Mouse (Mus musculus): ENCODE results near the gene Ubr1. TPM values are rescaled to one million over a fixed set of nuclear protein-coding genes. Genes with fewer than 3 reads are reported as not detected.
"Not testable (repeated sequence)": the region's sequence is repeated elsewhere in the genome, so short reads cannot be mapped to it uniquely, and the experiment has no call there.

Gene Ubr1
- 10 to 100 TPM; 42.0 to 46.7 TPM for total RNA-seq (2021)

- DNase-seq (ENCODE audit: extremely low spot score in 1 of 2, low spot score in 1 of 2): peak; percentile 67 to 68
Observed at GRCm38 (mm10) chr2:120970559-120971080, at the start of gene Ubr1. Gene Ubr1 (minus strand): TSS chr2:120970715.

DNA sequence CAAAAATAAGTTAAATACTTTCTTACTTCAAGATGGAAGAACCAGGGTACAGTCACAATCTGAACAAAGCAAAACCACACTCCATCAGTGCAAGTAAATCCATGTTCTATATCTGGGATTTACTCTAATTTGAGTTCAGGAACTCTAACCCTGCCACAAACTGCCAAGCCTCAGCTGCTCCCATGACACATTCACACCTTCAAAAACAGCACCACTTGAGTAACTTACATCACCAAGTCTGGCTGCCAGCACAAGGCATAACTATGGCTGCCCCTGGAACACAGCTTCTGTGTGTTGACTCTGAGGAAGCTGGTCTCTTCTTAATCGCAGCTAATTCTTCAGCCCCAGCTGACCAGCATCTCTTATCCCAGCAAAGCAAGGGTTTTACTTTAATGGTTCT, 46.6 kb upstream of the Ubr1 start:
- no peak for DNase-seq (ENCODE audit: extremely low spot score in 1 of 2, low spot score in 1 of 2)

DNA sequence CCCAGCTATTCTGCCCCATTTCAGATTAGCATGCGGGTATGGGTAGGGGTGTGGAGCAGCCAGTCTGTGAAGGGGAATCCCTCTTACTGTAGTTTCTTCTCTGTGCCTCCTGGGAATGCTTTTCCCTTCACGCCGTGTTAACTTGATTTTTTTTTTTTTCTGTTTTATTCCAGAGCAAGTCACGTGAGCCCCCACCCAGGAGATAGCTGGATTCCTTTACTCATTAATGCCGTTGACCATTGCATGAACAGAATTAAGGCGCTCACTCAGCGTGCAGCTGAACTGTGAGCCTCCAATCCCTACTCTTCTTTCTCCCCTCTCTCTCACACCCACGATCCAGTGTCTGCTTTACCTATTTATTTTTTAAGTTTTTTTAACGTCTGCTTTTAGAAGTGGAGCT, 45.7 kb upstream of the Ubr1 start:
- DNase-seq (ENCODE audit: extremely low spot score in 1 of 2, low spot score in 1 of 2): no peak

- no peak for DNase-seq (ENCODE audit: extremely low spot score in 1 of 2, low spot score in 1 of 2)
Observed at GRCm38 (mm10) chr2:121015507-121015906, 45.0 kb upstream of the Ubr1 start.

- DNase-seq (ENCODE audit: extremely low spot score in 1 of 2, low spot score in 1 of 2): no peak
Observed at GRCm38 (mm10) chr2:121012676-121013075, 42.2 kb upstream of the Ubr1 start.

- no peak for DNase-seq (ENCODE audit: extremely low spot score in 1 of 2, low spot score in 1 of 2)
Observed at GRCm38 (mm10) chr2:121009071-121009677, 38.7 kb upstream of the Ubr1 start.

DNA sequence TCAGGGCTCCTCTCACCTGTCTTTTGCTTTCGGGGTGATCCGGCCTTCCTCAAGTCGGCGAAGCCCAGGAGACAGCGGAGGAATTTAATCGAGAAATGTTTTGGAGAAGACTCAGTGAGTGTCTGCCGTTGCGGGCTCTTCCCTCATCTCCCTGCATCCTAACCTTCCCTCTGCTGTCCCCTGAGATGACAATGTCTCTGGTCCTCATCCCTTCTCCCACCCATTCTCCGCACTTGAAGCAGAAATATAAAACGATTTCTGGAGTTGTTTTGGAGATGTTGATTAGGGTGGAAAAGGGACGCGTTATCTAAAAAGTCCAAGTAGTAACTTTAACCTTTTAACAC, 38.1 kb upstream of the Ubr1 start:
- DNase-seq (ENCODE audit: extremely low spot score in 1 of 2, low spot score in 1 of 2): no peak

DNA sequence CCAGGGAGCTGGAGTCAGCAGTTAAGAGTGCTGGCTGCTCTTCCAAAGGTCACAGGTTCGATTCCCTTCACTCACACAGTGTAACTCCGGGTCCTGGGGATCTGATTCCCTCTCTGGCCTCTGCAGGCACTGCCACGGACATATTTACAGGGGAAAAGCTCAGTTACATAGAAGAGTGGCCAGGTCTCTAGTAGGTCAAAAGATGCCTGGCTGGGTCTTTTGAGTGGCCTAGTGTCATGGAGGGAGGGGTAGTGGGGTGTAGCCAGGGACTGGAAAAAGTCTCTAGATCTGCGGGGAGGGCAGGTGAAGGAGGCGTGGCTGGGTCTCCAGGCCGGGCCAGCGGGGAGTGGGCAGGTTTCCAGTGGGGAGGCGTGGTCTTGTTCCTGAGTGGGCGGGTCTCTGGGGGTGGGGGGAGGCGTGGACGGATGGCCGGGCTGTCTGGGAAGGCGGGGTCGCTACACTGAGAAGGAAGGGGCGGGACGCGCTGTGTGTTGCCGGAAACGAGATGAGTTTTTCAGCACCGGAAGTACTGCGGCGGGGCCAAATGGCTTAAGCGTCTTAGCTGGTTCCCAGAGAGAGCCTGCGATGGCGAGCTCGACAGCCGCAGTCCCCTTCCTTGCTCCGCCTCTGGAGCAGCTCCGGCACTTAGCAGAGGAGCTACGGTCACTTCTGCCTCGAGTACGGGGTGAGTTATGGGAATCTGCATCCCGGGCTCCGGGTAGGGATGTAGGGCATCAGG, 37.6 kb upstream of the Ubr1 start, which contains the start of gene Ccndbp1:
Gene Ccndbp1 (plus strand): TSS at position 479 of the 739 bp plus-strand sequence.
- DNase-seq (ENCODE audit: extremely low spot score in 1 of 2, low spot score in 1 of 2): peak; percentile 56 to 68

DNA sequence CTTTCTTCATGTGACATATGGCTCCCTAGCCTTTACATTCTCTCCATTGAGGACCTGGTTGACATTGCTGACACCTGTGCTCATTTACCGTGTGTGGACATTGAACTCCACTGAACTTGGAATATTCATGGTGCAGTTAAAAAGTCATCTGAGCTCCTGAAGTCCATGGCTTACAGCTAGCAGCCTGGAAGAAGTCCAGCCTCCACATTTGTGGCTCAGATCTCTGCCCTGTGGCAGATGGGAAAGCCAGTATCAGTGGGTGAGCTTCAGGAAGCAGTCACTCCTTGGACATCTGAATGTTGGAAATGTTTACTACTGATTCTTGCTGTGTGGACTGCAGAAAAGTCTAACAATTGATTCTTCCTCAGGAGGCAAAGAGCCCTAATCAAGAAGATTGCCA, 36.5 kb upstream of the Ubr1 start:
- DNase-seq (ENCODE audit: extremely low spot score in 1 of 2, low spot score in 1 of 2): no peak

DNA sequence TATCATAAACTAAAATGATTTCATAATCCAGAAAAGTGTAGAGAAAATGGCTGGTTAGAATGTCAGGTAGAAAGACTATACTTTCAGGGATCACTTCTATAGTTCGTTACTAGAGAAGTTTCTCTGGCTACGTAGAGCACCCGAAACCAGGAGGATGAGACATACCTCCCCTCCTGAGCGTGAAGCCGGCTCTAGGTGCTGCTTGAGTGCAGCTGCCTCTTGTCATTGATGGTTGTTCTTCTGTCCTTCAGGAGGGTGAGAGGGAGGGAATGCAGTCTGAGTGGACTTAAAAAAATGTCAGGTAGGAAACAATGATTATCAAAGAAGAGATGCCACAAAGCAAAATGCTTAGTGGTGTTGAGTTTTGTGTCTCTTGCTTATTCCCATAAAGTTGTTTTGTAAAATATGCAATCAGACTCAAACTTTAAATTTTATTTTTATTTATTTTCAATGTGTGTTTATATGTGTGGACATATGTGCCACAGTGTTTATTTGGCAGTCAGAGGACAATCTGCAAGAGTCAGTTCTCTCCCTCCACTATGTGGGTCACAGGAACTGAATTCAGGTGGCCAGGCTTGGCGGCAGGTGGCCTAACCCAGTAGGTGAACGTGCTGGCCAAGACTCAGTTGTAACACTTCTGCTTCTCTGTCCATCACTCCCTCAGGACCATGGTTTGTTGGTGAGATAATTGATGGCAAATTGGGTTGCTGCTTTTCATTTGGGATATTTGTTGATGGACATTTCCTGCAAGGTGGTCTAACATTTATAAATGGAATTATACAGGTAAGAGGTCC, 33.7 kb upstream of the Ubr1 start:
- no peak for DNase-seq (ENCODE audit: extremely low spot score in 1 of 2, low spot score in 1 of 2)

DNA sequence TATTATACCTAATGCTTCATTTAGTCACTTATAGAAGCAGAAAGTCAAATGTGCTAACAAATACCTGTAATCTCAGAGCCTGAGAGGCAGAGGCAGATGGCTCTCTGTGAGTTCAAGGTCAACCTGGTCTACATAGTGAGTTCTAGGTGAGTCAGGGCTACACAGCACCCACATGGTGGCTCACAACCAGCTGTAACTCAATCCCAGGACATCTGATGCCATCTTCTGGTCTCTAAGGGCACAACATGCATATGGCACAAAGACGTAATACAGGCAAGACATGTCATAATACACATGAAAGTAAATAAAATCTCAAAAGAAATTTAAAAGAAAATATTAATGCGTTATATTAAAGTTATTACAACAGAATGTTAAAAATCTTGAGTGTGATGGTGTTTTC, 33.1 kb upstream of the Ubr1 start:
- DNase-seq (ENCODE audit: extremely low spot score in 1 of 2, low spot score in 1 of 2): no peak

DNA sequence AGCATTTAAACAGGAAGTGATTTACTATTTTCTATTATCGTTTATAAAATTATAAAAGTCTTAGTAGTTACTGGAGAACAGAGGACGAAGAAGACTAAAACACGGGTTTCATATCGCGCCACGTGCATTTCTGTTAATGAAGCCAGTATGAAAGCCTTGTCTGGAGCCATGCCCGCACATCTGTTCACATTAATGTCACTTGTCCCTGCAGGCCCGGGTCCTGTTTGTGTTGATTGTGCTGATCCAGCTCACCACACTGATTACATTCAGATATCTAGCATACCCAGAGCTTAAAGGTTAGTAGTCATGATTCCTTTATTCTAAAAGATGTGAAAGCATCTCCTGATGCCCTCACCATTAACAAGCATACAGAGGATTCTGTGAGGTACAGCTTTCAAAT, 28.3 kb upstream of the Ubr1 start:
- no peak for DNase-seq (ENCODE audit: extremely low spot score in 1 of 2, low spot score in 1 of 2)

GRCm38 (mm10) chr2:120996607-120997006, 26.1 kb upstream of the Ubr1 start:
- not testable (repeated sequence) for DNase-seq (ENCODE audit: extremely low spot score in 1 of 2, low spot score in 1 of 2)

- DNase-seq (ENCODE audit: extremely low spot score in 1 of 2, low spot score in 1 of 2): no peak
Observed at GRCm38 (mm10) chr2:120991196-120991595, 20.7 kb upstream of the Ubr1 start.

- no peak for DNase-seq (ENCODE audit: extremely low spot score in 1 of 2, low spot score in 1 of 2)
Observed at GRCm38 (mm10) chr2:120985241-120985640, 14.7 kb upstream of the Ubr1 start.

DNA sequence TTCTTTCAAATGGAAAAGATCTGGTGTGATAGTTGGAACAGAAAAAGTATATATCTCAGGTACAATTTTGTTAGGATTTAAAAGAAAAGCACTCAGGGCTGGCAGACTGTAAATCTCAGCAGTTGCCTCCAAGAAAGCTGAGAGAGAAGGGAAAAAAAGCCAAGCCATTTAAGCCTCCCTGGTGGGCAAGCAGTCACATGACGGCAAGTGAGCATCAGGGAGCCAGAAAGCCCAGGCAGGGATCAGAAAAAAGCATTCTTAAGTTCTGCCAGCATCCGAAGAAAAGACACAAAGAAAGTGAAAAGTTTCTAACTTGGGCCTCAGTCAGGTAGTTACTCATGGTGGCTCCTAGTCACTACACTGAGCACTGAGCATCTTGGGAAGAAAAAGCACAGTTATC, 13.1 kb upstream of the Ubr1 start:
- no peak for DNase-seq (ENCODE audit: extremely low spot score in 1 of 2, low spot score in 1 of 2)

DNA sequence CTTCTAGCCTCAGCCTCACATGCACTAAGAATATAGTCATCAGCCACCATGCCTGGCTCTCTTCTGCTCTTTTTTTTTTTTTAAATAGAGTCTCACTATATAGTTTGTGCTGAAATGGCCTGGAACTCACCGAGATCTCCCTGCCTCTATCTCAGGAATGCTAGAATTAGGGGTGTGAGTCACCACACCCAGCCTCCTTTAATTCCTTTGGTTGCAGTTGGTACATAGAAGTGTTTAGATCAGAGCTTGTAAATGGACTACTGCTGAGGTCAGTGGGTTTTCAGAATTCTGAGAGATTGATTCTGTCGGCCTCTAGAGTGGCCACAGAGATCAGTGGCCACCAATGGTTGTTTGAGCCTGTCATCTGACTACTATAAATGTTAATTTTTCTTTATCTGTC, 10.3 kb upstream of the Ubr1 start:
- DNase-seq (ENCODE audit: extremely low spot score in 1 of 2, low spot score in 1 of 2): no peak

DNA sequence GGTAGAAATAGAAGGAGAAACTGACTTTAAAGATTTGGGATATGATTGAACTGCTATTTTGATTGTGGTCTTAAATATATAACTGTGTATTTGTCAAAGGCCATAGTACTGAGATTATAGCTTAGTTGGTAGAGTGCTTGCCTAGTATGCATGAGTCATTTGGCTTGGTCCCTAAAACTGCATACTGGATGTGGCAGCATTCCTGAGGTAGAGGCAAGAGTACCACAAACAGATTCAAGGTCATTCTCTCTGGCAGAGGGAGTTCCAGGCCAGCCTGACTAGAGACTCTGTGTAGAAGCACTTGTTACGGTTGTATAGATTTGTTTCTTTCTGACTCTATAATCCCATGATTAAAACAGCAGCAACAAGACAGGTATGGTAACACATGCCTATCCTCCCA, 9.3 kb upstream of the Ubr1 start:
- no peak for DNase-seq (ENCODE audit: extremely low spot score in 1 of 2, low spot score in 1 of 2)

GRCm38 (mm10) chr2:120978693-120979037, 8.2 kb upstream of the Ubr1 start:
- DNase-seq (ENCODE audit: extremely low spot score in 1 of 2, low spot score in 1 of 2): no peak

- no peak for DNase-seq (ENCODE audit: extremely low spot score in 1 of 2, low spot score in 1 of 2)
Observed at GRCm38 (mm10) chr2:120977926-120978692, 7.6 kb upstream of the Ubr1 start.

Data from layer of hippocampus, postnatal 25 days (tissue).